Mouse (Mus musculus) MEL (cell line): ENCODE measurements around the gene Phf12. TPM values are rescaled to one million over a fixed set of nuclear protein-coding genes. Genes with fewer than 3 reads are reported as not detected.

Source experiments
- DNase-seq: peaks from one replicate; pipeline ENCODE4 v3.0.0; 2011; ENCODE audit warnings: low read depth, low spot score
- H3K27ac ChIP-seq: 2 replicates; pipeline ENCODE4 v1.5.1; 2012; ENCODE audit warnings: low read depth, mild to moderate bottlenecking, control low read depth, low read length, moderate library complexity; ENCODE audit not compliant: control insufficient read depth
- H3K27me3 ChIP-seq, 2 experiments: fragments of 150-350 bp in 1 of 2; sonication (generic) in 1 of 2; 2 replicates each; pipeline ENCODE4 v1.6.1; 2012; ENCODE audit warnings: low read length in 2 of 2, mild to moderate bottlenecking in 2 of 2, improper control_type of control experiment in 1 of 2, moderate library complexity in 1 of 2; ENCODE audit not compliant: insufficient read depth in 2 of 2, control insufficient read depth in 1 of 2
- H3K36me3 ChIP-seq, 2 experiments: 2 replicates each; pipeline ENCODE4 v1.6.1; 2012 to 2014; ENCODE audit warnings: low read length in 2 of 2, improper control_type of control experiment in 1 of 2, inconsistent platforms in 1 of 2, mild to moderate bottlenecking in 1 of 2; ENCODE audit not compliant: insufficient read depth in 2 of 2, control insufficient read depth in 1 of 2
- H3K4me1 ChIP-seq, 2 experiments: fragments of 150-350 bp in 1 of 2; sonication (generic) in 1 of 2; 2 replicates each; pipeline ENCODE4 v1.6.1; 2012; ENCODE audit warnings: low read length in 2 of 2, improper control_type of control experiment in 1 of 2, mild to moderate bottlenecking in 1 of 2; ENCODE audit not compliant: insufficient read depth in 2 of 2, control insufficient read depth in 1 of 2
- H3K4me3 ChIP-seq, 2 experiments: fragments of 150-350 bp in 1 of 2; sonication (generic) in 1 of 2; 2 replicates each; pipeline ENCODE4 v1.5.1; 2012; ENCODE audit warnings: low read depth in 2 of 2, low read length in 2 of 2, mild to moderate bottlenecking in 2 of 2, moderate library complexity in 2 of 2, control low read depth in 1 of 2, improper control_type of control experiment in 1 of 2; ENCODE audit not compliant: control insufficient read depth in 1 of 2, insufficient read depth in 1 of 2
- H3K79me2 ChIP-seq: 2 replicates; pipeline ENCODE4 v1.6.1; 2012; ENCODE audit warnings: mild to moderate bottlenecking, low read length, moderate library complexity; ENCODE audit not compliant: control insufficient read depth, poor library complexity, insufficient read depth
- H3K9ac ChIP-seq: 2 replicates; pipeline ENCODE4 v1.6.1; 2012; ENCODE audit warnings: low read depth, mild to moderate bottlenecking, control low read depth, low read length, moderate library complexity; ENCODE audit not compliant: control insufficient read depth, poor library complexity, severe bottlenecking
- H3K9me3 ChIP-seq: fragments of 150-350 bp; sonication (generic); replicated peaks from 2 replicates; pipeline ENCODE4 v1.6.1; 2012; ENCODE audit warnings: mild to moderate bottlenecking, low read length, improper control_type of control experiment, moderate library complexity; ENCODE audit not compliant: insufficient read depth
- CHD2 ChIP-seq: IDR thresholded peaks from 2 replicates; pipeline ENCODE4 v1.6.1; 2011; ENCODE audit warnings: low read length, improper control_type of control experiment
- E2F4 ChIP-seq: IDR thresholded peaks from 2 replicates; pipeline ENCODE4 v1.6.1; 2011; ENCODE audit warnings: low read depth, low read length, improper control_type of control experiment, borderline replicate concordance
- ELF1 ChIP-seq: IDR thresholded peaks from 2 replicates; pipeline ENCODE4 v1.6.1; 2014; ENCODE audit warnings: low read depth, mild to moderate bottlenecking, inconsistent platforms, low read length, improper control_type of control experiment, moderate library complexity
- GATA1 ChIP-seq: IDR thresholded peaks from 2 replicates; pipeline ENCODE4 v1.6.1; 2011; ENCODE audit warnings: low read depth, low read length, improper control_type of control experiment
- JUND ChIP-seq: IDR thresholded peaks from 2 replicates; pipeline ENCODE4 v1.6.1; 2011; ENCODE audit warnings: low read depth, mild to moderate bottlenecking, improper control_type of control experiment, low read length
- KAT2A ChIP-seq: conservative IDR thresholded peaks from 2 replicates; pipeline ENCODE4 v1.6.1; 2012; ENCODE audit warnings: low read depth, low read length, improper control_type of control experiment, inconsistent platforms
- MAFK ChIP-seq: IDR thresholded peaks from 2 replicates; pipeline ENCODE4 v1.6.1; 2011; ENCODE audit warnings: low read depth, mild to moderate bottlenecking, low read length, improper control_type of control experiment, borderline replicate concordance
- MAX ChIP-seq: IDR thresholded peaks from 2 replicates; pipeline ENCODE4 v1.6.1; 2011; ENCODE audit warnings: low read length, improper control_type of control experiment
- MAZ ChIP-seq: IDR thresholded peaks from 2 replicates; pipeline ENCODE4 v1.6.1; 2012; ENCODE audit warnings: low read depth, mild to moderate bottlenecking, inconsistent platforms, low read length, improper control_type of control experiment
- MXI1 ChIP-seq: IDR thresholded peaks from 2 replicates; pipeline ENCODE4 v1.6.1; 2011; ENCODE audit warnings: mild to moderate bottlenecking, low read depth, low read length, improper control_type of control experiment
- MYB ChIP-seq: IDR thresholded peaks from 2 replicates; pipeline ENCODE4 v1.6.1; 2011; ENCODE audit warnings: mild to moderate bottlenecking, low read depth, low read length, improper control_type of control experiment
- NELFE ChIP-seq: IDR thresholded peaks from 2 replicates; pipeline ENCODE4 v1.6.1; 2011; ENCODE audit warnings: low read depth, low read length, improper control_type of control experiment
- NRF1 ChIP-seq: IDR thresholded peaks from 2 replicates; pipeline ENCODE4 v1.6.1; 2014; ENCODE audit warnings: low read depth, mild to moderate bottlenecking, inconsistent platforms, low read length, improper control_type of control experiment, moderate library complexity; ENCODE audit not compliant: poor library complexity, insufficient read depth, severe bottlenecking
- POLR2A ChIP-seq, 2 experiments: IDR thresholded peaks; 2 replicates each; pipeline ENCODE4 v1.6.1; 2011 to 2012; ENCODE audit warnings: low read length in 2 of 2, mild to moderate bottlenecking in 2 of 2, control low read depth in 1 of 2, improper control_type of control experiment in 1 of 2, low read depth in 1 of 2, moderate library complexity in 1 of 2; ENCODE audit not compliant: control insufficient read depth in 1 of 2, insufficient read depth in 1 of 2, poor library complexity in 1 of 2
- POLR2AphosphoS2 ChIP-seq: IDR thresholded peaks from 2 replicates; pipeline ENCODE4 v1.6.1; 2011; ENCODE audit warnings: low read length, improper control_type of control experiment
- RAD21 ChIP-seq: IDR thresholded peaks from 2 replicates; pipeline ENCODE4 v1.6.1; 2011; ENCODE audit warnings: mild to moderate bottlenecking, low read depth, low read length, improper control_type of control experiment
- RCOR1 ChIP-seq: IDR thresholded peaks from 2 replicates; pipeline ENCODE4 v1.6.1; 2012; ENCODE audit warnings: low read depth, mild to moderate bottlenecking, inconsistent platforms, low read length, improper control_type of control experiment
- SIN3A ChIP-seq: IDR thresholded peaks from 2 replicates; pipeline ENCODE4 v1.6.1; 2012; ENCODE audit warnings: low read length, improper control_type of control experiment, inconsistent platforms
- TBP ChIP-seq: IDR thresholded peaks from 2 replicates; pipeline ENCODE4 v1.8.0; 2011; ENCODE audit warnings: low read depth, low read length, improper control_type of control experiment
- USF2 ChIP-seq, 2 experiments: IDR thresholded peaks; 2 replicates each; pipeline ENCODE4 v1.6.1; 2011 to 2012; ENCODE audit warnings: improper control_type of control experiment in 2 of 2, low read length in 2 of 2, borderline replicate concordance in 1 of 2, inconsistent platforms in 1 of 2, low read depth in 1 of 2, mild to moderate bottlenecking in 1 of 2; ENCODE audit not compliant: insufficient read depth in 1 of 2
- ZC3H11A ChIP-seq: IDR thresholded peaks from 2 replicates; pipeline ENCODE4 v1.6.1; 2012; ENCODE audit warnings: low read depth, mild to moderate bottlenecking, inconsistent platforms, low read length, improper control_type of control experiment
- ZKSCAN1 ChIP-seq: IDR thresholded peaks from 2 replicates; pipeline ENCODE4 v1.6.1; 2012; ENCODE audit warnings: low read depth, mild to moderate bottlenecking, inconsistent platforms, low read length, improper control_type of control experiment, moderate library complexity
- ZMIZ1 ChIP-seq: IDR thresholded peaks from 2 replicates; pipeline ENCODE4 v1.6.1; 2012; ENCODE audit warnings: low read depth, mild to moderate bottlenecking, inconsistent platforms, low read length, improper control_type of control experiment, moderate library complexity
- ZNF384 ChIP-seq: IDR thresholded peaks from 2 replicates; pipeline ENCODE4 v1.6.1; 2012; ENCODE audit warnings: low read depth, mild to moderate bottlenecking, inconsistent platforms, low read length, improper control_type of control experiment
- polyA plus RNA-seq, 2 experiments: library from polyadenylated mRNA; stranded (reverse) in 1 of 2; unstranded in 1 of 2; fragments of >175 nt in 1 of 2; fragments of >200 nt in 1 of 2; gene quantifications; 2 replicates each; pipeline versions ENCODE4 v1.2.1 to v1.2.4; 2012; ENCODE audit warnings: low replicate concordance in 2 of 2, low read depth in 1 of 2; ENCODE audit not compliant: insufficient read length in 2 of 2, insufficient read depth in 1 of 2, missing spikeins in 1 of 2
- total RNA-seq: library from RNA; depleted of rRNA; stranded (reverse); fragments of 300-350 nt; gene quantifications from 2 replicates; pipeline ENCODE4 v1.2.3, GENCODE M21; 2012

Gene Phf12
- total and polyA plus RNA-seq, 3 experiments = 20.7 to 56.9 (median 43.8) TPM

DNA sequence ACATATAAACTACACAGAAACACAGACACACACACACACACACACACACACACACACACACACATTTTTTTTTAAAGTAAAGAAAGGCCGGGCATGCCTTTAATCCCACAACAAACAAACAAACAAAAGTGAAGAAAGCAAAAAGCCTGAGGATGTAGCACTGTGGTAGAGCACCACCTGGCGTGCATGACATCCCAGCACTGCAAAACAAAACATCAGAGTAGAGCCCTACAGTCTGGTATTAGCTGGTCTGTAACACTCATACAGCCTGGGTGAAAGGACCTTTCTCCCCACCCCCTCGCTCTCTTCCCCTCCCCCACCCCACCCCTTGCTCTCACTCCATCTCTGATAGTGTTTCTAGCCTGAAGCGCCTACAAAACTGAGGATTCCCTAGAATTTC is 6.7 kb upstream of the Phf12 start:
- H3K9ac ChIP-seq = no peak overlapping the region
- H3K4me3 ChIP-seq = no peak overlapping the region
- peaks cover 0 to 8% of the 10 kb centered on the region in 2 experiments; a peak in 2 of 4 replicates for H3K27me3 ChIP-seq
- no peaks in the 10 kb centered on the region for H3K9me3 ChIP-seq
- no peak overlapping the region for H3K27ac ChIP-seq
- TF ChIP-seq NELFE = no peak
- TF ChIP-seq ZMIZ1 = no peak
- no peak for TF ChIP-seq MAZ
- TF ChIP-seq CHD2 = no peak
- TF ChIP-seq ZNF384 = no peak
- TF ChIP-seq MAX = no peak
- TF ChIP-seq MXI1 = no peak
- TF ChIP-seq RAD21 = no peak
- TF ChIP-seq NRF1 = no peak
- TF ChIP-seq RCOR1 = no peak
- TF ChIP-seq SIN3A = no peak
- TF ChIP-seq POLR2A (IDR thresholded peaks at IDR 0.05; ENCODE audit: control insufficient read depth in 1 of 2, insufficient read depth in 1 of 2, low read depth in 1 of 2, low read length in 2 of 2, poor library complexity in 1 of 2) = no peak
- no peak for TF ChIP-seq USF2 (IDR thresholded peaks at IDR 0.05; ENCODE audit: borderline replicate concordance in 1 of 2, insufficient read depth in 1 of 2, low read depth in 1 of 2, low read length in 2 of 2)
- TF ChIP-seq POLR2AphosphoS2 = no peak
- no peak for DNase-seq
- H3K4me1 ChIP-seq = peaks cover 2 to 13% of the 10 kb centered on the region in 2 experiments
- H3K36me3 ChIP-seq = no peaks in the 10 kb centered on the region
- no peaks in the 10 kb centered on the region for H3K79me2 ChIP-seq

DNA sequence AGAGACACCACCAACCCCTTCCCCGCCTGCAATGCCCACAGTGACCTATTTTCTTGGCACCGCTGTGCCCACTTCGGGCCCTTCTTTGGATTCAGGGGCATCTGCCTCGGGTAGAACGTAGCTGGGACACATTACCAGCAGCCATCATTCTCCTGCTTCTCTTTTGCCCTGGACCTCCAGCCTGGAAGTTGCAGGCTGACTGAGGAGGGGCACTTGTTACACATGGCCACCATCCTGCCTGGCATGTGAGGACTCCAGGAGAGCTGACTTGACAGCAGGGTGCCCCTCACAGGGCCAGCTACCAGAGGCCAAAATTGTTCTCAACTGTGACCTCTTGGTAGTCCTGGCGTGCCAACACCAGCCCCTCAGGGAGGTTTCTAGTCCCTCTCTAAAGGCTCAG is 4.4 kb upstream of the Phf12 start:
- DNase-seq = no peak

More for the DNA sequence above, 4.4 kb upstream of the Phf12 start:
- Histone ChIP-seq H3K4me3 (no peak overlapping the region), H3K27ac (no peak overlapping the region), H3K4me1 (peaks cover 0 to 6% of the 10 kb centered on the region in 2 experiments; a peak in 2 of 4 replicates), H3K27me3 (peaks cover 0 to 8% of the 10 kb centered on the region in 2 experiments; a peak in 2 of 4 replicates), H3K9me3 (no peaks in the 10 kb centered on the region), H3K36me3 (no peaks in the 10 kb centered on the region), H3K9ac (no peak overlapping the region), H3K79me2 (peaks cover 8% of the 10 kb centered on the region)
- TF ChIP-seq RCOR1 (no peak), ELF1 (no peak), ZC3H11A (no peak), POLR2A (IDR thresholded peaks at IDR 0.05; ENCODE audit: control insufficient read depth in 1 of 2, insufficient read depth in 1 of 2, low read depth in 1 of 2, low read length in 2 of 2, poor library complexity in 1 of 2) (no peak), E2F4 (no peak), JUND (no peak), MAFK (no peak), KAT2A (no peak), GATA1 (no peak), SIN3A (no peak), CHD2 (no peak), TBP (no peak), MAZ (no peak), MXI1 (no peak), ZKSCAN1 (no peak), MYB (no peak)
